Mouse (Mus musculus) frontal cortex, postnatal 25 days (tissue): Measurements from ENCODE around the gene Ctbp2.
"Not testable (repeated sequence)": the region's sequence is repeated elsewhere in the genome, so short reads cannot be mapped to it uniquely, and the experiment has no call there.

Experiments used
- DNase-seq, 2 experiments: peaks; one replicate each; pipeline ENCODE4 v3.0.0; 2022; ENCODE audit warnings: low spot score in 2 of 2

The Ctbp2 gene

GRCm38 (mm10) chr7:133120221-133120751 lies 3.9 kb downstream of the Ctbp2 start:
- no peak for DNase-seq

- no peak for DNase-seq
Measured at GRCm38 (mm10) chr7:133117815-133118214, 6.3 kb downstream of the Ctbp2 start.

GRCm38 (mm10) chr7:133116542-133116941 lies 7.6 kb downstream of the Ctbp2 start:
- DNase-seq = no peak

- no peak for DNase-seq
Measured at GRCm38 (mm10) chr7:133115886-133116285, 8.3 kb downstream of the Ctbp2 start.

- no peak for DNase-seq
Measured at GRCm38 (mm10) chr7:133114847-133115470, 9.2 kb downstream of the Ctbp2 start.

- DNase-seq = no peak
Measured at GRCm38 (mm10) chr7:133113185-133113895, 10.8 kb downstream of the Ctbp2 start.

- DNase-seq = no peak
Measured at GRCm38 (mm10) chr7:133112351-133112831, 11.8 kb downstream of the Ctbp2 start.

- no peak for DNase-seq
Measured at GRCm38 (mm10) chr7:133109442-133109841, 14.7 kb downstream of the Ctbp2 start.

GRCm38 (mm10) chr7:133108695-133109094 lies 15.5 kb downstream of the Ctbp2 start:
- no peak for DNase-seq

GRCm38 (mm10) chr7:133102578-133102977 lies 21.6 kb downstream of the Ctbp2 start:
- no peak for DNase-seq

- no peak for DNase-seq
Measured at GRCm38 (mm10) chr7:133101070-133101469, 23.1 kb downstream of the Ctbp2 start.

GRCm38 (mm10) chr7:133100178-133100577 lies 24.0 kb downstream of the Ctbp2 start:
- no peak for DNase-seq

GRCm38 (mm10) chr7:133099266-133099665 lies 24.9 kb downstream of the Ctbp2 start:
- no peak for DNase-seq

- no peak for DNase-seq
Measured at GRCm38 (mm10) chr7:133098118-133098793, 25.9 kb downstream of the Ctbp2 start.

- DNase-seq = not testable (repeated sequence)
Measured at GRCm38 (mm10) chr7:133095610-133096009, 28.5 kb downstream of the Ctbp2 start.

GRCm38 (mm10) chr7:133094711-133095495 lies 29.3 kb downstream of the Ctbp2 start:
- no peak for DNase-seq

- DNase-seq = no peak
Measured at GRCm38 (mm10) chr7:133094161-133094560, 30.0 kb downstream of the Ctbp2 start.

GRCm38 (mm10) chr7:133093731-133094130 lies 30.4 kb downstream of the Ctbp2 start:
- no peak for DNase-seq

- no peak for DNase-seq
Measured at GRCm38 (mm10) chr7:133090641-133091040, 33.5 kb downstream of the Ctbp2 start.

- no peak for DNase-seq
Measured at GRCm38 (mm10) chr7:133089621-133090260, 34.4 kb downstream of the Ctbp2 start.

- DNase-seq = peak; percentile 52 to 54
Measured at GRCm38 (mm10) chr7:133088830-133089261, 35.3 kb downstream of the Ctbp2 start.
